Mouse (Mus musculus): ENCODE data around the gene Ehd4. TPM values are rescaled to one million over a fixed set of nuclear protein-coding genes. Genes with fewer than 3 reads are reported as not detected.

Gene Ehd4
- polyA plus RNA-seq, 1 experiment from 2014 or later = 17.4 TPM

DNA sequence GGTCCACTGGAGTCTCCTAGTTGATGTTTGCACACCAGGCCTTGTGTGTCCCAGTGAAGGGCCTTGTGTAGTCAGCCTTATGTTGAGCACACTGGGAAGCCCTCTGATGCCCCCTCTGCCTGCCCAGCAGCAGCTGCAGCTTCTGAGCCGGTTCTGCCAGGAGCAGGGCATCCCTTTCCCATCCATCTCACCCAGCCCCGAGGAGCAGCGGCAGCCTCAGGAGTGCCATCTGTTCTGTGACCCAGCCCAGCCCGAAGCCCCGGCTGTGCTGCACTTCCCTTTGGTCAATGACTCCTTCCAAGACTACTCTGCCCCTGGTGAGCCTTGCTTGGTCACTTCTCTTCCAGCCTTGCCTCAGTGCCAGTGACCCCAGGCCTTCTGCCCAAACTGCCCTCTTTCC, 113.4 kb downstream of the Ehd4 start:
- 83% methylated on average over 5 of the region's 5 CpGs for WGBS
- ATAC-seq (ENCODE audit: insufficient read depth, low FRiP score, low TSS enrichment) (no peak), DNase-seq (ENCODE audit: low spot score) (no peak)
- Histone ChIP-seq H3K36me3 (ENCODE audit: control insufficient read depth, insufficient read depth, low read length) (peaks cover 24% of the 10 kb centered on the region), H3K9me3 (ENCODE audit: control insufficient read depth, low read length) (no peaks in the 10 kb centered on the region), H3K27ac (ENCODE audit: low read depth, low read length) (no peak overlapping the region), H3K4me3 (ENCODE audit: low read depth, low read length) (no peak overlapping the region), H3K4me1 (ENCODE audit: control insufficient read depth, insufficient read depth, low read length) (no peaks in the 10 kb centered on the region), H3K4me2 (ENCODE audit: low read depth) (no peak overlapping the region), H3K9ac (ENCODE audit: low read length) (no peak overlapping the region), H3K27me3 (ENCODE audit: control insufficient read depth, insufficient read depth, low read length) (no peaks in the 10 kb centered on the region)

Other genes with a start within 250 kb of the Ehd4 start
- gene Mapkbp1, start 181.9 kb downstream of the Ehd4 start, polyA plus RNA-seq (2014; fragmentation: Nextera tagmentation; extraction: Ambion mirVana) = 3.0 and 3.7 TPM in 2 replicates
- 24.9 and 28.9 TPM in 2 replicates for gene Jmjd7, start 127.1 kb downstream of the Ehd4 start, polyA plus RNA-seq (2014; fragmentation: Nextera tagmentation; extraction: Ambion mirVana)
- 3.8 and 4.4 TPM in 2 replicates for gene Gm28042, start 127.1 kb downstream of the Ehd4 start, polyA plus RNA-seq (2014; fragmentation: Nextera tagmentation; extraction: Ambion mirVana)
- gene Pla2g4b, start 121.2 kb downstream of the Ehd4 start, polyA plus RNA-seq (2014; fragmentation: Nextera tagmentation; extraction: Ambion mirVana) = 1.4 and 1.6 TPM in 2 replicates
- gene Pla2g4e, start 90.7 kb upstream of the Ehd4 start, polyA plus RNA-seq (2014; fragmentation: Nextera tagmentation; extraction: Ambion mirVana) = 0.05 and 0.12 TPM in 2 replicates
- gene Pla2g4d, start 134.6 kb upstream of the Ehd4 start, polyA plus RNA-seq (2014; fragmentation: Nextera tagmentation; extraction: Ambion mirVana) = 0.07 TPM in 1 of 2 replicates, not detected in the other
- gene Pla2g4f, start 159.6 kb upstream of the Ehd4 start, polyA plus RNA-seq (2014; fragmentation: Nextera tagmentation; extraction: Ambion mirVana) = not detected in 2 replicates
- gene Vps39, start 198.5 kb upstream of the Ehd4 start, polyA plus RNA-seq (2014; fragmentation: Nextera tagmentation; extraction: Ambion mirVana) = 40.8 and 41.5 TPM in 2 replicates
- gene Ganc, start 249.3 kb upstream of the Ehd4 start, polyA plus RNA-seq (2014; fragmentation: Nextera tagmentation; extraction: Ambion mirVana) = 7.4 and 7.7 TPM in 2 replicates
- gene Tmem87a, start 249.5 kb upstream of the Ehd4 start, polyA plus RNA-seq (2014; fragmentation: Nextera tagmentation; extraction: Ambion mirVana) = 4.7 and 6.3 TPM in 2 replicates